Mouse (Mus musculus) lung, adult 2 months (tissue): ENCODE results near the gene Gata5.

Experiments
- CTCF ChIP-seq: fragments of 200-500 bp; IDR thresholded peaks from 2 replicates; pipeline ENCODE4 v1.5.1; 2011; ENCODE audit warnings: mild to moderate bottlenecking, low read length, control low read depth; ENCODE audit not compliant: insufficient read depth
- POLR2A ChIP-seq: fragments of 200-500 bp; IDR thresholded peaks from 2 replicates; pipeline ENCODE4 v1.6.1; 2011; ENCODE audit warnings: low read depth, mild to moderate bottlenecking, control low read depth, low read length, borderline replicate concordance; ENCODE audit errors: extremely low read depth

GRCm38 (mm10) chr2:180306423-180307168 lies 27.9 kb downstream of the Gata5 start:
- no peak for TF ChIP-seq POLR2A
- no peak for TF ChIP-seq CTCF
